Mouse (Mus musculus): ENCODE data around the gene Tmigd3. TPM values are rescaled to one million over a fixed set of nuclear protein-coding genes. Genes with fewer than 3 reads are reported as not detected.

Gene Tmigd3
- polyA plus RNA-seq, 1 experiment from 2014 or later, result not detected

GRCm38 (mm10) chr3:105894601-105895592 lies 24.2 kb downstream of the Tmigd3 start:
- Histone ChIP-seq H3K4me2 (replicated peaks) (no peak overlapping the region), H3K4me3 (replicated peaks) (no peak overlapping the region), H3K4me1 (replicated peaks) (no peaks in the 10 kb centered on the region), H3K27me3 (no peaks in the 10 kb centered on the region), H3K36me3 (no peaks in the 10 kb centered on the region), H3K9me3 (no peaks in the 10 kb centered on the region), H3K27ac (no peak overlapping the region), H3K9ac (replicated peaks) (no peak overlapping the region; the same call in 1 of the 2 replicates)
- ATAC-seq, result no peak
- 83% methylated on average over 23 of the region's 23 CpGs for WGBS

GRCm38 (mm10) chr3:105896811-105897210 lies 26.1 kb downstream of the Tmigd3 start:
- Histone ChIP-seq H3K9me3 (no peaks in the 10 kb centered on the region), H3K9ac (replicated peaks) (no peak overlapping the region), H3K4me1 (replicated peaks) (no peaks in the 10 kb centered on the region), H3K36me3 (no peaks in the 10 kb centered on the region), H3K4me2 (replicated peaks) (no peak overlapping the region), H3K27me3 (no peaks in the 10 kb centered on the region), H3K4me3 (replicated peaks) (no peak overlapping the region), H3K27ac (no peak overlapping the region)
- no peak for ATAC-seq
- 83% methylated on average over 3 of the region's 3 CpGs for WGBS

GRCm38 (mm10) chr3:105898325-105898724 lies 27.6 kb downstream of the Tmigd3 start:
- no peak overlapping the region for H3K27ac ChIP-seq
- no peak overlapping the region for H3K4me3 ChIP-seq (replicated peaks)
- WGBS, result 99% methylated on average over 2 of the region's 2 CpGs
- no peak for ATAC-seq
- H3K4me1 ChIP-seq (replicated peaks), result no peaks in the 10 kb centered on the region
- H3K27me3 ChIP-seq, result no peaks in the 10 kb centered on the region
- no peaks in the 10 kb centered on the region for H3K9me3 ChIP-seq
- no peak overlapping the region for H3K9ac ChIP-seq (replicated peaks)
- H3K36me3 ChIP-seq, result no peaks in the 10 kb centered on the region
- H3K4me2 ChIP-seq (replicated peaks), result no peak overlapping the region

- WGBS, result 95% methylated on average over 11 of the region's 11 CpGs
Observed at GRCm38 (mm10) chr3:105898861-105899260, 28.2 kb downstream of the Tmigd3 start.

GRCm38 (mm10) chr3:105899394-105900147 lies 28.9 kb downstream of the Tmigd3 start:
- ATAC-seq, result peak; percentile 86
- Histone ChIP-seq H3K36me3 (no peaks in the 10 kb centered on the region), H3K4me2 (replicated peaks) (no peak overlapping the region), H3K9me3 (no peaks in the 10 kb centered on the region), H3K27me3 (no peaks in the 10 kb centered on the region), H3K4me3 (replicated peaks) (no peak overlapping the region), H3K4me1 (replicated peaks) (no peaks in the 10 kb centered on the region), H3K9ac (replicated peaks) (no peak overlapping the region), H3K27ac (no peak overlapping the region)
- WGBS, result 42% methylated on average over 8 of the region's 8 CpGs

More at GRCm38 (mm10) chr3:105898861-105899260, 28.2 kb downstream of the Tmigd3 start:
- Histone ChIP-seq H3K36me3 (no peaks in the 10 kb centered on the region), H3K27me3 (no peaks in the 10 kb centered on the region), H3K9ac (replicated peaks) (no peak overlapping the region), H3K27ac (no peak overlapping the region), H3K4me1 (replicated peaks) (no peaks in the 10 kb centered on the region), H3K4me2 (replicated peaks) (no peak overlapping the region), H3K9me3 (no peaks in the 10 kb centered on the region), H3K4me3 (replicated peaks) (no peak overlapping the region)
- no peak for ATAC-seq

GRCm38 (mm10) chr3:105900266-105900665 lies 29.6 kb downstream of the Tmigd3 start:
- H3K4me2 ChIP-seq (replicated peaks), result no peak overlapping the region
- no peaks in the 10 kb centered on the region for H3K36me3 ChIP-seq
- ATAC-seq, result no peak
- H3K9me3 ChIP-seq, result no peaks in the 10 kb centered on the region
- H3K9ac ChIP-seq (replicated peaks), result no peak overlapping the region
- H3K27ac ChIP-seq, result no peak overlapping the region
- 86% methylated on average over 6 of the region's 6 CpGs for WGBS
- no peaks in the 10 kb centered on the region for H3K4me1 ChIP-seq (replicated peaks)
- H3K4me3 ChIP-seq (replicated peaks), result no peak overlapping the region
- no peaks in the 10 kb centered on the region for H3K27me3 ChIP-seq

GRCm38 (mm10) chr3:105900716-105901115 lies 30.0 kb downstream of the Tmigd3 start:
- no peak for ATAC-seq
- Histone ChIP-seq H3K4me1 (replicated peaks) (no peaks in the 10 kb centered on the region), H3K36me3 (no peaks in the 10 kb centered on the region), H3K27me3 (no peaks in the 10 kb centered on the region), H3K9ac (replicated peaks) (no peak overlapping the region), H3K27ac (no peak overlapping the region), H3K9me3 (no peaks in the 10 kb centered on the region), H3K4me2 (replicated peaks) (no peak overlapping the region), H3K4me3 (replicated peaks) (no peak overlapping the region)
- WGBS, result 90% methylated on average over 3 of the region's 3 CpGs

- Histone ChIP-seq H3K27ac (no peak overlapping the region), H3K4me3 (replicated peaks) (no peak overlapping the region), H3K4me1 (replicated peaks) (no peaks in the 10 kb centered on the region), H3K4me2 (replicated peaks) (no peak overlapping the region), H3K9ac (replicated peaks) (no peak overlapping the region), H3K27me3 (no peaks in the 10 kb centered on the region), H3K9me3 (no peaks in the 10 kb centered on the region), H3K36me3 (no peaks in the 10 kb centered on the region)
- no peak for ATAC-seq
- WGBS, result 81% methylated on average over 4 of the region's 4 CpGs
Observed at GRCm38 (mm10) chr3:105901468-105901867, 30.8 kb downstream of the Tmigd3 start.

GRCm38 (mm10) chr3:105904213-105904612 lies 33.5 kb downstream of the Tmigd3 start:
- Histone ChIP-seq H3K9me3 (no peaks in the 10 kb centered on the region), H3K36me3 (no peaks in the 10 kb centered on the region), H3K27ac (no peak overlapping the region), H3K27me3 (no peaks in the 10 kb centered on the region), H3K4me2 (replicated peaks) (no peak overlapping the region), H3K9ac (replicated peaks) (no peak overlapping the region), H3K4me1 (replicated peaks) (no peaks in the 10 kb centered on the region), H3K4me3 (replicated peaks) (no peak overlapping the region)
- 82% methylated on average over 4 of the region's 4 CpGs for WGBS
- no peak for ATAC-seq

- no peaks in the 10 kb centered on the region for H3K9me3 ChIP-seq
- H3K27me3 ChIP-seq, result no peaks in the 10 kb centered on the region
- H3K4me3 ChIP-seq (replicated peaks), result no peak overlapping the region
- no peaks in the 10 kb centered on the region for H3K36me3 ChIP-seq
- H3K4me2 ChIP-seq (replicated peaks), result no peak overlapping the region
- no peak for ATAC-seq
- 93% methylated on average over 9 of the region's 9 CpGs for WGBS
- H3K9ac ChIP-seq (replicated peaks), result no peak overlapping the region
- no peaks in the 10 kb centered on the region for H3K4me1 ChIP-seq (replicated peaks)
- no peak overlapping the region for H3K27ac ChIP-seq
Observed at GRCm38 (mm10) chr3:105904721-105905120, 34.0 kb downstream of the Tmigd3 start.

- H3K9me3 ChIP-seq, result no peaks in the 10 kb centered on the region
- H3K4me1 ChIP-seq (replicated peaks), result no peaks in the 10 kb centered on the region
- no peaks in the 10 kb centered on the region for H3K27me3 ChIP-seq
- H3K9ac ChIP-seq (replicated peaks), result no peak overlapping the region
- no peak overlapping the region for H3K4me3 ChIP-seq (replicated peaks)
- no peak for ATAC-seq
- 41% methylated on average over 9 of the region's 9 CpGs for WGBS
- no peak overlapping the region for H3K27ac ChIP-seq
- H3K36me3 ChIP-seq, result no peaks in the 10 kb centered on the region
- no peak overlapping the region for H3K4me2 ChIP-seq (replicated peaks)
Observed at GRCm38 (mm10) chr3:105907956-105908655, 37.4 kb downstream of the Tmigd3 start.

- ATAC-seq, result no peak
- Histone ChIP-seq H3K9me3 (no peaks in the 10 kb centered on the region), H3K4me3 (replicated peaks) (no peak overlapping the region), H3K9ac (replicated peaks) (no peak overlapping the region), H3K4me1 (replicated peaks) (no peaks in the 10 kb centered on the region), H3K36me3 (no peaks in the 10 kb centered on the region), H3K27ac (no peak overlapping the region), H3K4me2 (replicated peaks) (no peak overlapping the region), H3K27me3 (no peaks in the 10 kb centered on the region)
- 93% methylated on average over 4 of the region's 4 CpGs for WGBS
Observed at GRCm38 (mm10) chr3:105908976-105909375, 38.3 kb downstream of the Tmigd3 start.
